Mouse (Mus musculus): ENCODE data around the gene Gm49027.

The Gm49027 gene

GRCm38 (mm10) chr5:123501973-123502372 lies 23.3 kb downstream of the Gm49027 start:
- DNase-seq (ENCODE audit: low spot score): no peak

GRCm38 (mm10) chr5:123499717-123500116 lies 25.6 kb downstream of the Gm49027 start:
- DNase-seq (ENCODE audit: low spot score): no peak

GRCm38 (mm10) chr5:123489935-123490334 lies 35.4 kb downstream of the Gm49027 start:
- DNase-seq (ENCODE audit: low spot score): no peak

GRCm38 (mm10) chr5:123489112-123489785 lies 36.0 kb downstream of the Gm49027 start, which contains the start of the genes Lrrc43 and Il31:
Gene Lrrc43 (plus strand): TSS chr5:123489305.
Gene Il31 (minus strand): TSS chr5:123489489.
- DNase-seq (ENCODE audit: low spot score): no peak

- no peak for DNase-seq (ENCODE audit: low spot score)
Observed at GRCm38 (mm10) chr5:123487659-123488395, 37.5 kb downstream of the Gm49027 start.

GRCm38 (mm10) chr5:123473817-123474216 lies 51.5 kb downstream of the Gm49027 start:
- DNase-seq (ENCODE audit: low spot score): no peak

GRCm38 (mm10) chr5:123470784-123471400 lies 54.4 kb downstream of the Gm49027 start:
- no peak for DNase-seq (ENCODE audit: low spot score)

- no peak for DNase-seq (ENCODE audit: low spot score)
Observed at GRCm38 (mm10) chr5:123464638-123465037, 60.6 kb downstream of the Gm49027 start.
